ENCODE assay signal across 18 mouse cellular contexts in the genomic region with DNA sequence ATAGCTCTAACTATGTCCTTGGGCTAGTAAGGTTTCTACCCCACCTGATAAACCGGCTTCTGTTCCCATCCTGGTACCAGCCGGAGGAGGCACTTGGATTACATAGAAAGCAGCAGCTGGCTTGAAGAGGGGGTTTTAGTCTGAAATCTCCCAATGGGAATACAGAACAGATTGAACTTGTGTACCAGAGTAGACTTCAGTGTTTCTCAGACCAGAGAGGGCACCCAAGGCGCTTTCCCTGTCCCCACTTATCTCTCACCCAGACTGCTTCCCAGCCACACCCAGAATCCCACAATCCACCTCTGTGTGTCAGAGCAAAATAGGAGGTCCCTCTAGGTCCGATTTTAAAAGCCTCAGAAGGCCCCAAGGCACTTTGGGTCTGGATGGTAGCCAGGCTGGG. TPM values are rescaled to one million over a fixed set of nuclear protein-coding genes. Genes with fewer than 3 reads are reported as not detected.
DNase-seq lines count a peak whose midpoint lies in the region; ATAC-seq and TF ChIP-seq lines count a peak whose summit lies in the region.
"Had no signal": no experiment of that assay in that cellular context is flagged by ENCODE, and none has a peak within 500 bp of the region (broad histone marks: within the 10 kb centered on the region; RNA-seq: fewer than 3 reads in every experiment).

No protein-coding gene starts in this region.

- ATAC-seq in heart, embryonic 13.5 days (ENCODE audit: extremely low read depth, insufficient number of reproducible peaks, low FRiP score, low TSS enrichment) = no peak
- ATAC-seq in stomach, embryonic 16.5 days (ENCODE audit: insufficient read depth, low FRiP score) = no peak
- no peak for ATAC-seq in stomach, postnatal 0 days (ENCODE audit: low FRiP score, low TSS enrichment)
- ATAC-seq: forebrain, embryonic 13.5 days; intestine, embryonic 15.5 days had no signal

- no peak overlapping the region for H3K4me3 ChIP-seq in heart, embryonic 13.5 days
- H3K4me3 ChIP-seq in heart, embryonic 10.5 days = no peak overlapping the region
- H3K4me3 ChIP-seq in layer of hippocampus, adult 2 months = no peak overlapping the region
- no peak overlapping the region for H3K4me3 ChIP-seq in stomach, embryonic 16.5 days (replicated peaks; ENCODE audit: low read length)
- H3K4me3 ChIP-seq in stomach, postnatal 0 days (ENCODE audit: low read depth, low read length) = no peak overlapping the region
- H3K4me3 ChIP-seq: embryonic facial prominence, embryonic 10.5 days; forebrain, embryonic 13.5 days; intestine, embryonic 15.5 days; kidney, embryonic 15.5 days; left cerebral cortex, adult 2 months had no signal

- H3K4me1 ChIP-seq in heart, embryonic 13.5 days = peaks cover 82% of the 10 kb centered on the region
- H3K4me1 ChIP-seq in heart, embryonic 10.5 days = peaks cover 55% of the 10 kb centered on the region
- H3K4me1 ChIP-seq in stomach, embryonic 16.5 days (ENCODE audit: control insufficient read depth, insufficient read depth, low read length) = peaks cover 40% of the 10 kb centered on the region
- H3K4me1 ChIP-seq in stomach, postnatal 0 days (replicated peaks; ENCODE audit: control insufficient read depth, insufficient read depth) = 0 out of 2 replicates have a peak, but pooled peaks cover 5% of the 10 kb centered on the region

- TF ChIP-seq EP300 in stomach, postnatal 0 days (optimal IDR thresholded peaks at IDR 0.05) = no peak

- peak overlapping the region; percentile 60 for H3K9ac ChIP-seq in heart, embryonic 13.5 days
- H3K9ac ChIP-seq in stomach, embryonic 16.5 days (ENCODE audit: low read length) = no peak overlapping the region
- H3K9ac ChIP-seq in stomach, postnatal 0 days (ENCODE audit: low read length) = no peak overlapping the region
- H3K9ac ChIP-seq: forebrain, embryonic 13.5 days; intestine, embryonic 15.5 days; kidney, embryonic 15.5 days had no signal

- no peak for DNase-seq in heart, embryonic 10.5 days (ENCODE audit: low spot score)
- no peak for DNase-seq in layer of hippocampus, adult 2 months (ENCODE audit: low spot score in 2 of 2)
- DNase-seq in layer of hippocampus, adult 9-11 months = no peak
- no peak for DNase-seq in stomach, postnatal 0 days (ENCODE audit: low spot score)
- DNase-seq in adrenal gland, postnatal 25 days = no peak
- DNase-seq: adrenal gland, postnatal 36 days; cerebellum, postnatal 25 days; gastrocnemius, postnatal 36 days; lung, postnatal 36 days; thymus, postnatal 4 days had no signal

- 64% methylated on average over 4 of the region's 4 CpGs for WGBS in heart, embryonic 13.5 days
- 76% methylated on average over 4 of the region's 4 CpGs for WGBS in heart, embryonic 10.5 days
- WGBS in stomach, embryonic 16.5 days = 77% methylated on average over 4 of the region's 4 CpGs
- WGBS in stomach, postnatal 0 days = 63% methylated on average over 4 of the region's 4 CpGs

- no peaks in the 10 kb centered on the region for H3K9me3 ChIP-seq in heart, embryonic 13.5 days
- no peaks in the 10 kb centered on the region for H3K9me3 ChIP-seq in heart, embryonic 10.5 days
- no peaks in the 10 kb centered on the region for H3K9me3 ChIP-seq in stomach, embryonic 16.5 days (replicated peaks; ENCODE audit: control insufficient read depth, low read length)
- no peaks in the 10 kb centered on the region for H3K9me3 ChIP-seq in stomach, postnatal 0 days (ENCODE audit: control insufficient read depth, low read length)
- H3K9me3 ChIP-seq: embryonic facial prominence, embryonic 10.5 days; forebrain, embryonic 13.5 days; intestine, embryonic 15.5 days; kidney, embryonic 15.5 days had no signal

- peaks cover 60% of the 10 kb centered on the region for H3K36me3 ChIP-seq in heart, embryonic 13.5 days
- peaks cover 65% of the 10 kb centered on the region for H3K36me3 ChIP-seq in heart, embryonic 10.5 days
- H3K36me3 ChIP-seq in stomach, embryonic 16.5 days (ENCODE audit: control insufficient read depth, insufficient read depth, low read length) = peaks cover 14% of the 10 kb centered on the region
- peaks cover 21% of the 10 kb centered on the region for H3K36me3 ChIP-seq in stomach, postnatal 0 days (ENCODE audit: control insufficient read depth, insufficient read depth, low read length)

- peak overlapping the region; percentile 92; the same call in 1 of the 2 replicates for H3K27ac ChIP-seq in heart, embryonic 13.5 days (replicated peaks)
- no peak overlapping the region for H3K27ac ChIP-seq in heart, embryonic 10.5 days
- H3K27ac ChIP-seq in layer of hippocampus, adult 2 months = peak overlapping the region; percentile 70
- peak overlapping the region; percentile 17; the same call in 1 of the 2 replicates for H3K27ac ChIP-seq in stomach, embryonic 16.5 days (ENCODE audit: low read length)
- no peak overlapping the region for H3K27ac ChIP-seq in stomach, postnatal 0 days (replicated peaks)
- H3K27ac ChIP-seq: embryonic facial prominence, embryonic 10.5 days; forebrain, embryonic 13.5 days; intestine, embryonic 15.5 days; kidney, embryonic 15.5 days; left cerebral cortex, adult 2 months had no signal

- no peak for TF ChIP-seq CTCF in layer of hippocampus, adult 2 months (conservative IDR thresholded peaks at IDR 0.05)
- no peak for TF ChIP-seq CTCF in stomach, postnatal 0 days (IDR thresholded peaks at IDR 0.05; ENCODE audit: low read depth)

- H3K27me3 ChIP-seq in heart, embryonic 13.5 days (replicated peaks) = no peaks in the 10 kb centered on the region
- no peaks in the 10 kb centered on the region for H3K27me3 ChIP-seq in heart, embryonic 10.5 days (ENCODE audit: insufficient read depth, poor library complexity, severe bottlenecking)
- H3K27me3 ChIP-seq in stomach, embryonic 16.5 days (ENCODE audit: control insufficient read depth, insufficient read depth, low read length) = no peaks in the 10 kb centered on the region
- no peaks in the 10 kb centered on the region for H3K27me3 ChIP-seq in stomach, postnatal 0 days (ENCODE audit: control insufficient read depth, insufficient read depth, low read length)
- H3K27me3 ChIP-seq: forebrain, embryonic 13.5 days; intestine, embryonic 15.5 days; kidney, embryonic 15.5 days had no signal

- H3K4me2 ChIP-seq in heart, embryonic 13.5 days = no peak overlapping the region
- H3K4me2 ChIP-seq in stomach, embryonic 16.5 days (ENCODE audit: low read depth, low read length) = no peak overlapping the region
- no peak overlapping the region for H3K4me2 ChIP-seq in stomach, postnatal 0 days (replicated peaks; ENCODE audit: low read depth)
- H3K4me2 ChIP-seq: forebrain, embryonic 13.5 days; intestine, embryonic 15.5 days; kidney, embryonic 15.5 days had no signal

RNA-seq across cellular contexts. Expression of a gene that starts 3.6 kb away (rescaled TPM):
- 227 and 252 TPM in 2 replicates for polyA plus RNA-seq in heart, embryonic 13.5 days (2015; fragmentation: Nextera tagmentation; extraction: Ambion mirVana)
- polyA plus RNA-seq in heart, embryonic 10.5 days (2016; fragmentation: Nextera tagmentation; extraction: Ambion mirVana) = 170 and 253 TPM in 2 replicates
- total RNA-seq in layer of hippocampus, adult 2 months (2021) = 100 to 1,000 TPM; 171 to 185 TPM
- 108 and 119 TPM in 2 replicates for polyA plus RNA-seq in stomach, embryonic 16.5 days (2015; fragmentation: Nextera tagmentation; extraction: Ambion mirVana)
- polyA plus RNA-seq in stomach, postnatal 0 days (2015; fragmentation: Nextera tagmentation; extraction: Ambion mirVana) = 84.8 and 88.2 TPM in 2 replicates
- total RNA-seq in adrenal gland, postnatal 25 days (2021) = 65.2 and 75.9 TPM in 2 replicates

RNA-seq across cellular contexts. Expression of a gene that starts 3.8 kb away (rescaled TPM):
- 164 and 188 TPM in 2 replicates for polyA plus RNA-seq in heart, embryonic 13.5 days (2015; fragmentation: Nextera tagmentation; extraction: Ambion mirVana)
- polyA plus RNA-seq in heart, embryonic 10.5 days (2016; fragmentation: Nextera tagmentation; extraction: Ambion mirVana) = 224 and 261 TPM in 2 replicates
- total RNA-seq in layer of hippocampus, adult 2 months (2021) = 100 to 1,000 TPM; 153 to 155 TPM
- 227 and 252 TPM in 2 replicates for polyA plus RNA-seq in stomach, embryonic 16.5 days (2015; fragmentation: Nextera tagmentation; extraction: Ambion mirVana)
- 154 and 157 TPM in 2 replicates for polyA plus RNA-seq in stomach, postnatal 0 days (2015; fragmentation: Nextera tagmentation; extraction: Ambion mirVana)
- 157 and 183 TPM in 2 replicates for total RNA-seq in adrenal gland, postnatal 25 days (2021)

RNA-seq across cellular contexts. Expression of a gene that starts 10.0 kb away (rescaled TPM):
- polyA plus RNA-seq in heart, embryonic 13.5 days (2015; fragmentation: Nextera tagmentation; extraction: Ambion mirVana) = 0.36 and 0.64 TPM in 2 replicates
- polyA plus RNA-seq in heart, embryonic 10.5 days (2016; fragmentation: Nextera tagmentation; extraction: Ambion mirVana) = 0.70 and 1.7 TPM in 2 replicates
- total RNA-seq in layer of hippocampus, adult 2 months (2021) = not detected
- 1.0 and 1.2 TPM in 2 replicates for polyA plus RNA-seq in stomach, embryonic 16.5 days (2015; fragmentation: Nextera tagmentation; extraction: Ambion mirVana)
- 0.51 and 0.63 TPM in 2 replicates for polyA plus RNA-seq in stomach, postnatal 0 days (2015; fragmentation: Nextera tagmentation; extraction: Ambion mirVana)
- not detected in 2 replicates for total RNA-seq in adrenal gland, postnatal 25 days (2021)
- total RNA-seq: adrenal gland, postnatal 36 days; gastrocnemius, postnatal 36 days; layer of hippocampus, adult 8-10 months; left cerebral cortex, adult 2 months had no signal
- polyA plus RNA-seq: forebrain, embryonic 13.5 days had no signal

RNA-seq across cellular contexts. Expression of a gene that starts 17.1 kb away (rescaled TPM):
- polyA plus RNA-seq in heart, embryonic 13.5 days (2015; fragmentation: Nextera tagmentation; extraction: Ambion mirVana) = 42.0 and 42.7 TPM in 2 replicates
- 25.5 and 33.1 TPM in 2 replicates for polyA plus RNA-seq in heart, embryonic 10.5 days (2016; fragmentation: Nextera tagmentation; extraction: Ambion mirVana)
- total RNA-seq in layer of hippocampus, adult 2 months (2021) = 10 to 100 TPM; 23.3 to 23.9 TPM
- polyA plus RNA-seq in stomach, embryonic 16.5 days (2015; fragmentation: Nextera tagmentation; extraction: Ambion mirVana) = 105 and 150 TPM in 2 replicates
- polyA plus RNA-seq in stomach, postnatal 0 days (2015; fragmentation: Nextera tagmentation; extraction: Ambion mirVana) = 109 and 118 TPM in 2 replicates
- 83.1 and 84.7 TPM in 2 replicates for total RNA-seq in adrenal gland, postnatal 25 days (2021)

RNA-seq across cellular contexts. Expression of a gene that starts 52.4 kb away (rescaled TPM):
- polyA plus RNA-seq in heart, embryonic 13.5 days (2015; fragmentation: Nextera tagmentation; extraction: Ambion mirVana) = 400 and 438 TPM in 2 replicates
- 470 and 475 TPM in 2 replicates for polyA plus RNA-seq in heart, embryonic 10.5 days (2016; fragmentation: Nextera tagmentation; extraction: Ambion mirVana)
- total RNA-seq in layer of hippocampus, adult 2 months (2021) = 100 to 1,000 TPM; 393 to 396 TPM
- 544 and 546 TPM in 2 replicates for polyA plus RNA-seq in stomach, embryonic 16.5 days (2015; fragmentation: Nextera tagmentation; extraction: Ambion mirVana)
- polyA plus RNA-seq in stomach, postnatal 0 days (2015; fragmentation: Nextera tagmentation; extraction: Ambion mirVana) = 585 and 595 TPM in 2 replicates
- 170 and 172 TPM in 2 replicates for total RNA-seq in adrenal gland, postnatal 25 days (2021)

Comparison
In these comparisons a context has a peak if more than half of its experiments do, and no peak if none do; other contexts are left out.
1. H3K27ac ChIP-seq: peak in heart, embryonic 13.5 days (single experiment), layer of hippocampus, adult 2 months (single experiment) and stomach, embryonic 16.5 days (single experiment); none in heart, embryonic 10.5 days (single experiment) and stomach, postnatal 0 days (single experiment).